Mouse (Mus musculus): ENCODE measurements around the gene Sept6. TPM values are rescaled to one million over a fixed set of nuclear protein-coding genes. Genes with fewer than 3 reads are reported as not detected.
A peak's percentile ranks its signal among the peaks of the same experiment; 100 is the strongest.
"Not testable (repeated sequence)": the region's sequence is repeated elsewhere in the genome, so short reads cannot be mapped to it uniquely, and the experiment has no call there.

Gene Sept6
- polyA plus RNA-seq, 1 experiment from 2014 or later = 47.5 TPM

- ATAC-seq (ENCODE audit: low FRiP score) (no peak), DNase-seq (ENCODE audit: low spot score, missing footprints) (no peak)
- H3K4me1 ChIP-seq (ENCODE audit: control insufficient read depth, insufficient read depth, low read length) = no peaks in the 10 kb centered on the region
- H3K9ac ChIP-seq (ENCODE audit: low read length) = peak overlapping the region; percentile 70
- no peaks in the 10 kb centered on the region for H3K9me3 ChIP-seq (ENCODE audit: control insufficient read depth, low read length)
- peak overlapping the region; percentile 58 for H3K4me2 ChIP-seq
- WGBS = 48% methylated on average over 3 of the region's 3 CpGs
- H3K27me3 ChIP-seq (ENCODE audit: control insufficient read depth, insufficient read depth, low read length) = no peaks in the 10 kb centered on the region
- peak overlapping the region; percentile 58 for H3K4me3 ChIP-seq (ENCODE audit: low read depth, low read length)
- H3K27ac ChIP-seq (ENCODE audit: low read depth, low read length) = no peak overlapping the region
- no peaks in the 10 kb centered on the region for H3K36me3 ChIP-seq (ENCODE audit: control insufficient read depth, insufficient read depth, low read length)
Observed at GRCm38 (mm10) chrX:36901655-36902054, 89.9 kb downstream of the Sept6 start.

DNA sequence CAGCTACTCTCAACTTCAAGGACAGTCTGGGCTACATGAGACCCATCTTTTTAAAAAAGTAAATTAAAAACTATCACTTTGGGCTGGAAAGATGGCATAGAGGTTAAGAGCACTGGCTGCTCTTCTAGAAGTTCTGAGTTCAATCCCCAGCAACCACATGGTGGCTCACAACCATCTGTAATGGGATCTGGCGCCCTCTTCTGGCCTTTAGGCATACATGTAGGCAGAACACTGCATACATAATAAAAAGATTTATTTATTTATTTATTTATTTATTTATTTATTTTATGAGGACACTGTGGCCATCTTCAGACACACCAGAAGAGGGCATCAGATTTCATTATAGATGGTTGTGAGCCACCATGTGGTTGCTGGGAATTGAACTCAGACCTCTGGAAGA, 92.7 kb downstream of the Sept6 start:
- not testable (repeated sequence) for H3K36me3 ChIP-seq (ENCODE audit: control insufficient read depth, insufficient read depth, low read length)

GRCm38 (mm10) chrX:36884719-36885118, 106.9 kb downstream of the Sept6 start:
- no peak overlapping the region for H3K27ac ChIP-seq (ENCODE audit: low read depth, low read length)
- DNase-seq (ENCODE audit: low spot score, missing footprints) (no peak), ATAC-seq (ENCODE audit: low FRiP score) (no peak)
- H3K9ac ChIP-seq (ENCODE audit: low read length) = no peak overlapping the region
- H3K27me3 ChIP-seq (ENCODE audit: control insufficient read depth, insufficient read depth, low read length) = no peaks in the 10 kb centered on the region
- no peaks in the 10 kb centered on the region; the same call in 1 of the 2 replicates for H3K36me3 ChIP-seq (ENCODE audit: control insufficient read depth, insufficient read depth, low read length)
- H3K4me2 ChIP-seq = no peak overlapping the region
- no peak overlapping the region for H3K4me3 ChIP-seq (ENCODE audit: low read depth, low read length)
- no peaks in the 10 kb centered on the region for H3K9me3 ChIP-seq (ENCODE audit: control insufficient read depth, low read length)
- 75% methylated on average over 1 of the region's 1 CpGs for WGBS
- H3K4me1 ChIP-seq (ENCODE audit: control insufficient read depth, insufficient read depth, low read length) = no peaks in the 10 kb centered on the region

More for the DNA sequence above, 92.7 kb downstream of the Sept6 start:
- H3K4me3 ChIP-seq (ENCODE audit: low read depth, low read length); ATAC-seq (ENCODE audit: low FRiP score); H3K4me2 ChIP-seq; H3K27me3 ChIP-seq (ENCODE audit: control insufficient read depth, insufficient read depth, low read length); H3K9me3 ChIP-seq (ENCODE audit: control insufficient read depth, low read length); H3K27ac ChIP-seq (ENCODE audit: low read depth, low read length); DNase-seq (ENCODE audit: low spot score, missing footprints); H3K4me1 ChIP-seq (ENCODE audit: control insufficient read depth, insufficient read depth, low read length); H3K9ac ChIP-seq (ENCODE audit: low read length): not testable (repeated sequence)
- 23% methylated on average over 1 of the region's 1 CpGs for WGBS

DNA sequence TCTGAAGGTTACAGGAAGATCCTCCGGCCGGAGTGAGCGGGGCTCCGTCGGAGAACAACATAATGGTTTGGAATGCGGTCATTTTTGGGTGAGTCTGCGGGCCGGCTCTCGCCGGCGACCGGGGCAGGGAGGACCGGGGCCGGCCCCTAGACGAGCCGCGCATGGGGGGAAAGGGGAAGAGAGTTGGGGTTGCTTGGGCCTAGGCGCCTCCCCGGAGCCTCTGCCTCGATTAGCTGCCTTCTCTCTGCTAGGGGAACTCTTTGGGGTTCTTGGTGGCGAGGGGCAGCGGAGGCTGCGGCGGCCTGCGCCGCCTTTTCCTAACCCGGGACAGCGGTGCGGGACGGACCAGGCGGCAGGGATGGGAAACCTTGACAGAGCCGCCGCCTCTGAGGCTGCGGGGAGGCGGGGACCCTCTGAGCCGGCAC, 116.9 kb downstream of the Sept6 start:
- peak; percentile 90 for DNase-seq (ENCODE audit: low spot score, missing footprints)
- 19% methylated on average over 28 of the region's 36 CpGs for whole genome bisulfite sequencing
- Histone ChIP-seq H3K27ac (ENCODE audit: low read depth, low read length) (peak overlapping the region; percentile 48), H3K4me1 (ENCODE audit: control insufficient read depth, insufficient read depth, low read length) (no peaks in the 10 kb centered on the region; the same call in 1 of the 2 replicates), H3K4me2 (peak overlapping the region; percentile 50), H3K27me3 (ENCODE audit: control insufficient read depth, insufficient read depth, low read length) (no peaks in the 10 kb centered on the region), H3K9ac (ENCODE audit: low read length) (peak overlapping the region; percentile 80), H3K4me3 (ENCODE audit: low read depth, low read length) (peak overlapping the region; percentile 66), H3K36me3 (ENCODE audit: control insufficient read depth, insufficient read depth, low read length) (no peaks in the 10 kb centered on the region), H3K9me3 (ENCODE audit: control insufficient read depth, low read length) (no peaks in the 10 kb centered on the region)
- peak; percentile 52 for ATAC-seq (ENCODE audit: low FRiP score)

DNA sequence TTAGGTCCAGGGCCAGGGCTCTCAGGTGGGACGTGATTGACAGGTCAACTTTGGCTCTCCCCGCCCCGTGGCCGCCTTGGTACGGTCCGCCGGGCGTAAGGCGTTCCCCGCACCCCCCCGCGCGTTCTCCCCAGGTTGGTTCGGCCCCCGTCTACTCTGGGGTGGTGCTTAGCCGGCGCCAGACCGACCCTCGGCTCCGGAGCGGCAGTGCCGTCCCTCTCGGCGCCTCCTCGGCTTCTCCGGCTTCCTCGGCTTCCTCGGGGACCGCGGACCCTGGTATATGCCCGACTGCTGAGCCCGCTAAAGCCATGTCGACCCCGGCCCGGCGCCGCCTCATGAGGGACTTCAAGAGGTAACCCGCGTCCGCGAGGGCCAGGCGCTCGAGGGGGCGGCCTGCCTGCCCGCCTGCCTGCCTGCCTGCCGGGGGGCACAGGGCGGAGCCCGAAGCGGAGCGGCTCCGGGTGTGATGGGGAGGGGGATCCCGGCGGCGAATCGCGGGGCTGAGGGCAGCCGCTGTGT, 117.4 kb downstream of the Sept6 start:
- H3K4me1 ChIP-seq (ENCODE audit: control insufficient read depth, insufficient read depth, low read length) = no peaks in the 10 kb centered on the region; the same call in 1 of the 2 replicates
- H3K4me2 ChIP-seq = peak overlapping the region; percentile 50
- H3K9ac ChIP-seq (ENCODE audit: low read length) = peak overlapping the region; percentile 80
- ATAC-seq (ENCODE audit: low FRiP score) (peak; percentile 97), DNase-seq (ENCODE audit: low spot score, missing footprints) (peak; percentile 97)
- WGBS = 19% methylated on average over 42 of the region's 57 CpGs
- H3K27me3 ChIP-seq (ENCODE audit: control insufficient read depth, insufficient read depth, low read length) = no peaks in the 10 kb centered on the region
- no peaks in the 10 kb centered on the region for H3K9me3 ChIP-seq (ENCODE audit: control insufficient read depth, low read length)
- H3K4me3 ChIP-seq (ENCODE audit: low read depth, low read length) = peak overlapping the region; percentile 66
- H3K36me3 ChIP-seq (ENCODE audit: control insufficient read depth, insufficient read depth, low read length) = no peaks in the 10 kb centered on the region
- peak overlapping the region; percentile 48 for H3K27ac ChIP-seq (ENCODE audit: low read depth, low read length)

- ATAC-seq (ENCODE audit: low FRiP score) (peak; percentile 12), DNase-seq (ENCODE audit: low spot score, missing footprints) (no peak)
- Histone ChIP-seq H3K36me3 (ENCODE audit: control insufficient read depth, insufficient read depth, low read length) (no peaks in the 10 kb centered on the region), H3K27ac (ENCODE audit: low read depth, low read length) (peak within 1 kb of the TSS; percentile 48), H3K9ac (ENCODE audit: low read length) (peak within 1 kb of the TSS; percentile 80), H3K4me3 (ENCODE audit: low read depth, low read length) (peak within 1 kb of the TSS; percentile 66), H3K27me3 (ENCODE audit: control insufficient read depth, insufficient read depth, low read length) (no peaks in the 10 kb centered on the region), H3K4me1 (ENCODE audit: control insufficient read depth, insufficient read depth, low read length) (no peaks in the 10 kb centered on the region; the same call in 1 of the 2 replicates), H3K4me2 (peak within 1 kb of the TSS; percentile 50), H3K9me3 (ENCODE audit: control insufficient read depth, low read length) (no peaks in the 10 kb centered on the region)
- WGBS = 25% methylated on average over 8 of the region's 8 CpGs
Observed at GRCm38 (mm10) chrX:36873765-36874164, 117.8 kb downstream of the Sept6 start, which contains the start of the genes Ube2a and C330007P06Rik. Gene Ube2a (plus strand): TSS chrX:36873900. Gene C330007P06Rik (minus strand): TSS chrX:36874111.

- ATAC-seq (ENCODE audit: low FRiP score) (no peak), DNase-seq (ENCODE audit: low spot score, missing footprints) (no peak)
- Histone ChIP-seq H3K4me1 (ENCODE audit: control insufficient read depth, insufficient read depth, low read length) (no peaks in the 10 kb centered on the region; the same call in 1 of the 2 replicates), H3K9ac (ENCODE audit: low read length) (no peak overlapping the region), H3K27me3 (ENCODE audit: control insufficient read depth, insufficient read depth, low read length) (no peaks in the 10 kb centered on the region), H3K4me2 (no peak overlapping the region), H3K27ac (ENCODE audit: low read depth, low read length) (no peak overlapping the region), H3K4me3 (ENCODE audit: low read depth, low read length) (no peak overlapping the region), H3K9me3 (ENCODE audit: control insufficient read depth, low read length) (no peaks in the 10 kb centered on the region), H3K36me3 (ENCODE audit: control insufficient read depth, insufficient read depth, low read length) (no peaks in the 10 kb centered on the region)
- 75% methylated on average over 3 of the region's 3 CpGs for WGBS
Observed at GRCm38 (mm10) chrX:36870372-36870771, 121.2 kb downstream of the Sept6 start.

DNA sequence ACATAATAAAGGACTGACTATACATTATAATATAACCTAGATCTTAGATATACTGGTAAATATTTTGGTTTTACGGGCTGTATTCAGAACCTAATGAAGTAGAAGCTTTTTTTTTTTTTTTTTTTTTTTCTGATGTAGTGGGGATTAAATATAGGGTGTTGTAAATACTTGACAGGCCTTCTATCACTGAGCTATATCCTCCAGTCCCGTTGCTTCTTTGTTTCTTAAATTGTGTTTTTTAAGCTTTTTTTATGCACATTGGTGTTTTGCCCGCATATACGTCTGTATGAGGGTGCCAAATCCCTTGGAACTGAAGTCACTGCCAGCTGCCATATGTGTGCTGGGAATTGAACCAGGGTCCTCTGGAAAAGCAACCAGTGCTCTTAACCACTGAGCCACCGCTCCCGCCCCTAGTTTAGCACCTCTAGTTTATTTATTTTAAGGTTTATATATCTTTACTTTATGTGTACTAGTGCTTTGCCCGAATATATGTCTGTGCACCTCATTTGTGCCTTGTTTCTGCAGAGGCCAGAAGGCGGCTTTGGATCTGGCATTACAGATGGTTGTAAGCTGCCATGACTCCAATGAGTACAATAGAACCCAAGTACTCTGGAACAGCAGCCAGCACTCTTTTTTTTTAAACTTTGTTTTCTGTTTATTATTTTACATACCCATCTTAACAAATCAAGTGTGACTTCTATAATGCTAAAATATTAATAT, 126.8 kb downstream of the Sept6 start:
- Histone ChIP-seq H3K4me3 (ENCODE audit: low read depth, low read length) (peak overlapping the region; percentile 37; the same call in 1 of the 2 replicates), H3K9ac (ENCODE audit: low read length) (no peak overlapping the region), H3K4me1 (ENCODE audit: control insufficient read depth, insufficient read depth, low read length) (peaks cover 3% of the 10 kb centered on the region; the same call in 1 of the 2 replicates), H3K4me2 (peak overlapping the region; percentile 12; the same call in 1 of the 2 replicates), H3K27ac (ENCODE audit: low read depth, low read length) (no peak overlapping the region), H3K27me3 (ENCODE audit: control insufficient read depth, insufficient read depth, low read length) (no peaks in the 10 kb centered on the region), H3K36me3 (ENCODE audit: control insufficient read depth, insufficient read depth, low read length) (no peaks in the 10 kb centered on the region), H3K9me3 (ENCODE audit: control insufficient read depth, low read length) (no peaks in the 10 kb centered on the region)
- ATAC-seq (ENCODE audit: low FRiP score) (no peak), DNase-seq (ENCODE audit: low spot score, missing footprints) (peak; percentile 74)
- WGBS = 55% methylated on average over 8 of the region's 8 CpGs
